Comparison of ENCODE assay signal across 8 mouse cellular contexts in genomic region chr3:51225226-51225750, GRCm38 (mm10). TPM values are rescaled to one million over a fixed set of nuclear protein-coding genes. Genes with fewer than 3 reads are reported as not detected.
DNase-seq lines count a peak whose midpoint lies in the region; ATAC-seq and TF ChIP-seq lines count a peak whose summit lies in the region.

No protein-coding gene starts in this region.

- no peaks in the 10 kb centered on the region for H3K36me3 ChIP-seq in heart, embryonic 12.5 days
- H3K36me3 ChIP-seq in E14TG2a.4 (ENCODE audit: insufficient read depth, low read length) (peaks cover 26% of the 10 kb centered on the region), macrophage (ENCODE audit: inconsistent target) (no peaks in the 10 kb centered on the region)
- no peaks in the 10 kb centered on the region for H3K36me3 ChIP-seq in forebrain, embryonic 16.5 days (ENCODE audit: control insufficient read depth, insufficient read depth)

- H3K4me3 ChIP-seq in heart, embryonic 12.5 days, result peak overlapping the region; percentile 73
- H3K4me3 ChIP-seq in E14TG2a.4 (replicated peaks; ENCODE audit: low read length) (peak overlapping the region; percentile 93), macrophage (ENCODE audit: inconsistent target) (peak overlapping the region; percentile 35)
- H3K4me3 ChIP-seq in forebrain, embryonic 16.5 days (replicated peaks; ENCODE audit: low read length), result peak overlapping the region; percentile 84

- no peak for ATAC-seq in heart, embryonic 12.5 days (ENCODE audit: insufficient number of reproducible peaks, low FRiP score)
- peak; percentile 19 for ATAC-seq in forebrain, embryonic 16.5 days

- DNase-seq in heart, postnatal 4 days, result no peak
- DNase-seq in gastrocnemius, adult 18-20 months (ENCODE audit: low spot score), result no peak
- no peak for DNase-seq in adrenal gland, postnatal 4 days (ENCODE audit: low spot score in 2 of 2)
- no peak for DNase-seq in frontal cortex, postnatal 14 days (ENCODE audit: low spot score in 2 of 2)

- TF ChIP-seq CTCF in E14TG2a.4 (conservative IDR thresholded peaks at IDR 0.05; ENCODE audit: low read length), result no peak

- peaks cover 53% of the 10 kb centered on the region for H3K4me1 ChIP-seq in heart, embryonic 12.5 days (replicated peaks)
- H3K4me1 ChIP-seq in E14TG2a.4 (replicated peaks; ENCODE audit: low read depth, low read length), result peaks cover 74% of the 10 kb centered on the region
- peaks cover 22% of the 10 kb centered on the region for H3K4me1 ChIP-seq in forebrain, embryonic 16.5 days (replicated peaks; ENCODE audit: control insufficient read depth, insufficient read depth, low read length)

- H3K27me3 ChIP-seq in heart, embryonic 12.5 days (replicated peaks), result no peaks in the 10 kb centered on the region
- no peaks in the 10 kb centered on the region for H3K27me3 ChIP-seq in E14TG2a.4 (ENCODE audit: insufficient read depth, low read length)
- no peaks in the 10 kb centered on the region for H3K27me3 ChIP-seq in forebrain, embryonic 16.5 days (replicated peaks; ENCODE audit: control insufficient read depth, insufficient read depth, low read length)

- H3K9me3 ChIP-seq in heart, embryonic 12.5 days (replicated peaks), result no peaks in the 10 kb centered on the region
- no peaks in the 10 kb centered on the region for H3K9me3 ChIP-seq in E14TG2a.4 (ENCODE audit: low read length)
- no peaks in the 10 kb centered on the region for H3K9me3 ChIP-seq in forebrain, embryonic 16.5 days (ENCODE audit: control insufficient read depth, low read length)

- peak overlapping the region; percentile 97 for H3K9ac ChIP-seq in heart, embryonic 12.5 days
- H3K9ac ChIP-seq in forebrain, embryonic 16.5 days (replicated peaks; ENCODE audit: low read depth, low read length), result peak overlapping the region; percentile 95

- peak overlapping the region; percentile 80 for H3K4me2 ChIP-seq in heart, embryonic 12.5 days
- H3K4me2 ChIP-seq in forebrain, embryonic 16.5 days (ENCODE audit: low read length), result peak overlapping the region; percentile 79

- H3K27ac ChIP-seq in heart, embryonic 12.5 days (ENCODE audit: poor library complexity, severe bottlenecking), result peak overlapping the region; percentile 94
- peak overlapping the region; percentile 98 for H3K27ac ChIP-seq in forebrain, embryonic 16.5 days (ENCODE audit: low read length)
- H3K27ac ChIP-seq in macrophage, result no peak overlapping the region

- H3K79me2 ChIP-seq in macrophage (ENCODE audit: inconsistent target), result peaks cover 48% of the 10 kb centered on the region

- WGBS in heart, embryonic 12.5 days, result under 1% methylated on average over 39 of the region's 39 CpGs
- 1% methylated on average over 39 of the region's 39 CpGs for WGBS in forebrain, embryonic 16.5 days
- 7% methylated on average over 37 of the region's 39 CpGs for WGBS in macrophage (ENCODE audit: missing documents)

RNA-seq across cellular contexts. Expression of gene Noct, which starts 1.0 kb away (rescaled TPM):
- polyA plus RNA-seq in heart, embryonic 12.5 days (2016; fragmentation: Nextera tagmentation; extraction: Ambion mirVana), result 12.4 and 14.0 TPM in 2 replicates
- total RNA-seq in heart, postnatal 4 days (2021), result 10 to 100 TPM; 27.8 to 31.0 TPM
- 21.3 and 23.0 TPM in 2 replicates for polyA plus RNA-seq in forebrain, embryonic 16.5 days (2015; fragmentation: Nextera tagmentation; extraction: Ambion mirVana)
- 1,000 to 10,000 TPM in 5 of 26 experiments, 100 to 1,000 TPM in 5, 10 to 100 TPM in 12, 1 to 10 TPM in 4; 7.5 to 1,895 (median 41.6) TPM for total RNA-seq in macrophage (2018; cell fraction: chromatin; rRNA removed)
- total RNA-seq in macrophage (2018; cell fraction: cytosol; rRNA removed), result 100 to 1,000 TPM in 3 of 26 experiments, 10 to 100 TPM in 6, 1 to 10 TPM in 16, under 1 TPM in 1; 0.83 to 211 (median 4.4) TPM
- total RNA-seq in macrophage (2018; cell fraction: nucleus; rRNA removed), result 1,000 to 10,000 TPM in 5 of 26 experiments, 100 to 1,000 TPM in 5, 10 to 100 TPM in 12, 1 to 10 TPM in 4; 6.4 to 1,914 (median 55.8) TPM
- 3.9 to 14.9 TPM (median 7.7 TPM) in 3 replicates for polyA plus RNA-seq in macrophage (2018)
- 10 to 100 TPM; 22.5 to 28.0 TPM for total RNA-seq in gastrocnemius, adult 18-20 months (2021)
- 10 to 100 TPM; 15.1 to 17.9 TPM for total RNA-seq in adrenal gland, postnatal 4 days (2021)

Comparison
In these comparisons a context has a peak if more than half of its experiments do, and no peak if none do; other contexts are left out.
1. H3K4me3 ChIP-seq: peak in every context shown above with its lines; median percentile 93 in E14TG2a.4; 84 in forebrain, embryonic 16.5 days; 73 in heart, embryonic 12.5 days; 35 in macrophage.